Comparison of ENCODE assay signal across 9 mouse cellular contexts in the genomic region with DNA sequence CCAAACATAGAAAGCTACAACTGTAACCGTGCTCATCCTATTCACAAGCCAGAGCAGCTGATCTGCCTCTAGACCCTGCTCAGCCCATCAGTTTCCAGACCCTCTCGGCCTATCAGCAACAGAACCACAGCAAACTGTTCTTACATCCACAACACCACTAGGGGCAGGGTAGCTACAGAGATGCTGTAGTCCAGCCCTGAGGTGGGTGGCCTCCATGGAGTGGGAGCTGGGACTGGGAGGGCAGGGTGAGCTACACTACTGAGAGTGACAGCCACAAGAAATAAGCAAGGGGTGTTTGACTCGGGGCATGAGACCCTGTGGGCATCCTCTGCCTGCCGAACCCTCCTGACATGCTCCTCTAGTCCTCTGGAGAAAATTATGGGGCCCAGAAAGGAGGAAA. TPM values are rescaled to one million over a fixed set of nuclear protein-coding genes. Genes with fewer than 3 reads are reported as not detected.
DNase-seq lines count a peak whose midpoint lies in the region; ATAC-seq and TF ChIP-seq lines count a peak whose summit lies in the region.
"Had no signal": no experiment of that assay in that cellular context is flagged by ENCODE, and none has a peak within 500 bp of the region (broad histone marks: within the 10 kb centered on the region; RNA-seq: fewer than 3 reads in every experiment).

No protein-coding gene starts in this region.

- H3K4me1 ChIP-seq in hindbrain, embryonic 15.5 days (replicated peaks) = peaks cover 20% of the 10 kb centered on the region
- H3K4me1 ChIP-seq in hindbrain, embryonic 12.5 days = peaks cover 12% of the 10 kb centered on the region
- peaks cover 0 to 17% of the 10 kb centered on the region in 2 experiments; a peak in 3 of 4 replicates for H3K4me1 ChIP-seq in CH12.LX (ENCODE audit: control insufficient read depth in 1 of 2, insufficient read depth in 2 of 2)
- H3K4me1 ChIP-seq in limb, embryonic 14.5 days (ENCODE audit: control insufficient read depth, insufficient read depth, low read length) = peaks cover 28% of the 10 kb centered on the region

- TF ChIP-seq RAD21 in CH12.LX (IDR thresholded peaks at IDR 0.05; ENCODE audit: low read depth, low read length) = peak; percentile 16

- no peak overlapping the region for H3K4me3 ChIP-seq in hindbrain, embryonic 15.5 days
- no peak overlapping the region for H3K4me3 ChIP-seq in hindbrain, embryonic 12.5 days
- no peak overlapping the region for H3K4me3 ChIP-seq in CH12.LX (replicated peaks in 1 of 3; ENCODE audit: low read depth in 2 of 3, low read length in 2 of 3, poor library complexity in 1 of 3)
- H3K4me3 ChIP-seq in limb, embryonic 14.5 days (replicated peaks; ENCODE audit: low read length) = no peak overlapping the region
- H3K4me3 ChIP-seq: liver, embryonic 13.5 days had no signal

- H3K4me2 ChIP-seq in hindbrain, embryonic 15.5 days = no peak overlapping the region
- H3K4me2 ChIP-seq in hindbrain, embryonic 12.5 days (replicated peaks) = no peak overlapping the region
- no peak overlapping the region for H3K4me2 ChIP-seq in CH12.LX (ENCODE audit: insufficient read depth, low read depth, poor library complexity, severe bottlenecking)
- no peak overlapping the region for H3K4me2 ChIP-seq in limb, embryonic 14.5 days (replicated peaks; ENCODE audit: low read depth, low read length, severe bottlenecking)
- H3K4me2 ChIP-seq: liver, embryonic 13.5 days had no signal

- peak; percentile 15 for DNase-seq in CH12.LX (ENCODE audit: extremely low read depth)
- DNase-seq in brain, embryonic 14.5 days (ENCODE audit: low read depth) = no peak
- peak; percentile 41 for DNase-seq in limb, embryonic 14.5 days (ENCODE audit: low spot score)
- no peak for DNase-seq in adrenal gland, adult 18-20 months (ENCODE audit: low spot score in 2 of 2)
- DNase-seq in Muller cell, postnatal 12 days (ENCODE audit: inconsistent ontology term) = no peak
- DNase-seq in thymus, postnatal 0 days (ENCODE audit: low spot score) = no peak
- DNase-seq: liver, embryonic 13.5 days had no signal

- H3K9me3 ChIP-seq in hindbrain, embryonic 15.5 days = no peaks in the 10 kb centered on the region
- H3K9me3 ChIP-seq in hindbrain, embryonic 12.5 days (replicated peaks) = no peaks in the 10 kb centered on the region
- H3K9me3 ChIP-seq in CH12.LX (replicated peaks; ENCODE audit: low read length) = no peaks in the 10 kb centered on the region
- H3K9me3 ChIP-seq in limb, embryonic 14.5 days (ENCODE audit: control insufficient read depth, low read length) = no peaks in the 10 kb centered on the region
- H3K9me3 ChIP-seq: liver, embryonic 13.5 days had no signal

- no peak overlapping the region for H3K9ac ChIP-seq in hindbrain, embryonic 15.5 days
- H3K9ac ChIP-seq in hindbrain, embryonic 12.5 days = no peak overlapping the region
- no peak overlapping the region for H3K9ac ChIP-seq in CH12.LX (ENCODE audit: insufficient read depth, low read depth)
- H3K9ac ChIP-seq in limb, embryonic 14.5 days (ENCODE audit: low read depth, low read length, severe bottlenecking) = no peak overlapping the region
- H3K9ac ChIP-seq: liver, embryonic 13.5 days had no signal

- WGBS in hindbrain, embryonic 15.5 days = 84% methylated on average over 4 of the region's 4 CpGs
- WGBS in hindbrain, embryonic 12.5 days = 70% methylated on average over 4 of the region's 4 CpGs
- WGBS in limb, embryonic 14.5 days = 68% methylated on average over 4 of the region's 4 CpGs

- dilution Hi-C loops in CH12.LX (cut with MboI; ENCODE audit: extremely low pct_ligation_motif_present, extremely low pct_unique_long_range_greater_than_20kb, low sequenced_read_pairs) = no loop called here

- no peaks in the 10 kb centered on the region for H3K27me3 ChIP-seq in hindbrain, embryonic 15.5 days
- no peaks in the 10 kb centered on the region for H3K27me3 ChIP-seq in hindbrain, embryonic 12.5 days
- no peaks in the 10 kb centered on the region for H3K27me3 ChIP-seq in CH12.LX (replicated peaks)
- no peaks in the 10 kb centered on the region for H3K27me3 ChIP-seq in limb, embryonic 14.5 days (ENCODE audit: control insufficient read depth, insufficient read depth, low read length)
- H3K27me3 ChIP-seq: liver, embryonic 13.5 days had no signal

- in situ Hi-C loops in CH12.LX (cut with MboI; ENCODE audit: low pct_ligation_motif_present, low pct_unique_long_range_greater_than_20kb, low sequenced_read_pairs) = no loop called here

- no peaks in the 10 kb centered on the region for H3K36me3 ChIP-seq in hindbrain, embryonic 15.5 days
- H3K36me3 ChIP-seq in hindbrain, embryonic 12.5 days = no peaks in the 10 kb centered on the region
- H3K36me3 ChIP-seq in CH12.LX (replicated peaks in 1 of 2; ENCODE audit: control insufficient read depth in 1 of 2, insufficient read depth in 1 of 2, low read length in 1 of 2) = peaks cover 0 to 54% of the 10 kb centered on the region in 2 experiments
- no peaks in the 10 kb centered on the region for H3K36me3 ChIP-seq in limb, embryonic 14.5 days (ENCODE audit: control insufficient read depth, insufficient read depth, low read length)

- no peak for TF ChIP-seq EP300 in CH12.LX (IDR thresholded peaks at IDR 0.05; ENCODE audit: low read length)

- H3K27ac ChIP-seq in hindbrain, embryonic 15.5 days (replicated peaks) = 0 out of 2 replicates have a peak overlapping the region, but pooled peaks have one; percentile 11
- H3K27ac ChIP-seq in hindbrain, embryonic 12.5 days = no peak overlapping the region
- H3K27ac ChIP-seq in CH12.LX (ENCODE audit: insufficient read depth, low read depth) = no peak overlapping the region
- peak overlapping the region; percentile 71 for H3K27ac ChIP-seq in limb, embryonic 14.5 days (replicated peaks; ENCODE audit: low read depth, low read length)
- H3K27ac ChIP-seq: liver, embryonic 13.5 days had no signal

- no peak for TF ChIP-seq POLR2A in CH12.LX (IDR thresholded peaks at IDR 0.05; ENCODE audit: low read depth, low read length)
- TF ChIP-seq POLR2A in brain, embryonic 14.5 days (IDR thresholded peaks at IDR 0.05; ENCODE audit: borderline replicate concordance, extremely low read depth, insufficient read depth, insufficient read length, poor library complexity, severe bottlenecking) = no peak
- no peak for TF ChIP-seq POLR2A in limb, embryonic 14.5 days (IDR thresholded peaks at IDR 0.05; ENCODE audit: borderline replicate concordance, extremely low read depth, insufficient read depth, insufficient read length)

- peaks cover 5% of the 10 kb centered on the region for H3K79me2 ChIP-seq in CH12.LX (replicated peaks; ENCODE audit: control insufficient read depth, extremely low read depth, insufficient read depth, poor library complexity, severe bottlenecking)

- peak in 1 of 2 experiments; percentile 21; a peak in 2 of 4 replicates for TF ChIP-seq CTCF in CH12.LX (conservative IDR thresholded peaks at IDR 0.05 in 1 of 2, IDR thresholded peaks at IDR 0.05 in 1 of 2; ENCODE audit: low read depth in 2 of 2, low read length in 2 of 2)
- TF ChIP-seq CTCF in brain, embryonic 14.5 days (IDR thresholded peaks at IDR 0.05; ENCODE audit: borderline replicate concordance, extremely low read depth, insufficient read depth, insufficient read length) = peak; percentile 28; the same call in 1 of the 2 replicates

- ATAC-seq in hindbrain, embryonic 15.5 days (ENCODE audit: low FRiP score, low read depth) = no peak
- ATAC-seq in hindbrain, embryonic 12.5 days (ENCODE audit: low FRiP score) = no peak
- ATAC-seq in limb, embryonic 14.5 days (ENCODE audit: low FRiP score, low read depth) = peak; percentile 70

TF ChIP-seq in CH12.LX, 34 proteins besides CTCF, POLR2A, EP300 and RAD21:
- no peak for TF ChIP-seq TCF12 (IDR thresholded peaks at IDR 0.05; ENCODE audit: low read depth, low read length)
- TF ChIP-seq UBTF (IDR thresholded peaks at IDR 0.05; ENCODE audit: low read depth, low read length) = no peak
- TF ChIP-seq GABPA (IDR thresholded peaks at IDR 0.05; ENCODE audit: insufficient replicate concordance, low read depth, low read length) = no peak
- TF ChIP-seq MYC (IDR thresholded peaks at IDR 0.05; ENCODE audit: low read depth, low read length) = no peak
- no peak for TF ChIP-seq KAT2A (IDR thresholded peaks at IDR 0.05; ENCODE audit: insufficient replicate concordance, low read length)
- no peak for TF ChIP-seq SMC3 (IDR thresholded peaks at IDR 0.05; ENCODE audit: low read depth, low read length)
- TF ChIP-seq ELF1 (IDR thresholded peaks at IDR 0.05; ENCODE audit: low read depth, low read length) = no peak
- no peak for TF ChIP-seq PAX5 (IDR thresholded peaks at IDR 0.05; ENCODE audit: low read length)
- TF ChIP-seq TBP (conservative IDR thresholded peaks at IDR 0.05; ENCODE audit: low read depth, low read length) = no peak

RNA-seq across cellular contexts. Expression of a gene that starts 9.5 kb away (rescaled TPM):
- 33.5 and 43.1 TPM in 2 replicates for polyA plus RNA-seq in hindbrain, embryonic 15.5 days (2015; fragmentation: Nextera tagmentation; extraction: Ambion mirVana)
- polyA plus RNA-seq in hindbrain, embryonic 12.5 days (2016; fragmentation: Nextera tagmentation; extraction: Ambion mirVana) = 30.0 and 31.4 TPM in 2 replicates
- total RNA-seq in CH12.LX (2012; rRNA removed) (20.0 and 28.5 TPM in 2 replicates), CH12.LX (2014; rRNA removed) (13.6 TPM in 2 replicates)
- 12.8 and 13.7 TPM in 2 replicates for polyA plus RNA-seq in CH12.LX (2012; ENCODE audit: insufficient read length, low read depth)
- 25.2 and 33.3 TPM in 2 replicates for polyA plus RNA-seq in brain, embryonic 14.5 days (2012; rRNA removed)
- polyA plus RNA-seq in limb, embryonic 14.5 days (2012; rRNA removed) = 31.6 and 35.4 TPM in 2 replicates
- 29.2 and 30.8 TPM in 2 replicates for polyA plus RNA-seq in limb, embryonic 14.5 days (2014; fragmentation: Nextera tagmentation; extraction: Ambion mirVana)
- total RNA-seq in adrenal gland, adult 18-20 months (2021) = 10 to 100 TPM; 19.1 to 30.6 TPM
- 24.2 TPM in 2 replicates for polyA plus RNA-seq in thymus, postnatal 0 days (2015; fragmentation: Nextera tagmentation; extraction: Ambion mirVana)

RNA-seq across cellular contexts. Expression of a gene that starts 37.8 kb away (rescaled TPM):
- polyA plus RNA-seq in hindbrain, embryonic 15.5 days (2015; fragmentation: Nextera tagmentation; extraction: Ambion mirVana) = 1.3 and 1.6 TPM in 2 replicates
- polyA plus RNA-seq in hindbrain, embryonic 12.5 days (2016; fragmentation: Nextera tagmentation; extraction: Ambion mirVana) = 2.3 and 2.6 TPM in 2 replicates
- not detected in 2 replicates for total RNA-seq in CH12.LX (2012; rRNA removed)
- total RNA-seq in CH12.LX (2014; rRNA removed) = not detected in 2 replicates
- not detected in 2 replicates for polyA plus RNA-seq in CH12.LX (2012; ENCODE audit: insufficient read length, low read depth)
- 1.8 and 2.0 TPM in 2 replicates for polyA plus RNA-seq in brain, embryonic 14.5 days (2012; rRNA removed)
- 0.10 and 0.18 TPM in 2 replicates for polyA plus RNA-seq in limb, embryonic 14.5 days (2012; rRNA removed)
- polyA plus RNA-seq in limb, embryonic 14.5 days (2014; fragmentation: Nextera tagmentation; extraction: Ambion mirVana) = not detected in 2 replicates
- total RNA-seq in adrenal gland, adult 18-20 months (2021) = not detected
- polyA plus RNA-seq in thymus, postnatal 0 days (2015; fragmentation: Nextera tagmentation; extraction: Ambion mirVana) = 0.08 TPM in 1 of 2 replicates, not detected in the other
- polyA plus RNA-seq: liver, embryonic 13.5 days had no signal

Comparison
In these comparisons a context has a peak if more than half of its experiments do, and no peak if none do; other contexts are left out.
1. H3K27ac ChIP-seq: peak in hindbrain, embryonic 15.5 days (single experiment) and limb, embryonic 14.5 days (single experiment); none in hindbrain, embryonic 12.5 days (single experiment) and CH12.LX (single experiment).
2. DNase-seq: peak in CH12.LX (single experiment) and limb, embryonic 14.5 days (single experiment); none in brain, embryonic 14.5 days (single experiment), adrenal gland, adult 18-20 months (0 of 2), Muller cell, postnatal 12 days (single experiment) and thymus, postnatal 0 days (single experiment).